In genomic region chr2:118790221-118790550, GRCm38 (mm10) we compare ENCODE assay signal across 9 mouse cellular contexts. TPM values are rescaled to one million over a fixed set of nuclear protein-coding genes. Genes with fewer than 3 reads are reported as not detected.
DNase-seq lines count a peak whose midpoint lies in the region; ATAC-seq lines count a peak whose summit lies in the region.
"Had no signal": no experiment of that assay in that cellular context is flagged by ENCODE, and none has a peak within 500 bp of the region (broad histone marks: within the 10 kb centered on the region; RNA-seq: fewer than 3 reads in every experiment).

No protein-coding gene starts in this region.

- peaks cover 3% of the 10 kb centered on the region for H3K27me3 ChIP-seq in erythroblast, embryonic 14.5 days (ENCODE audit: control insufficient read depth)
- H3K27me3 ChIP-seq in neural tube, embryonic 11.5 days (ENCODE audit: control insufficient read depth, insufficient read depth, low read length), result no peaks in the 10 kb centered on the region
- H3K27me3 ChIP-seq in liver, embryonic 12.5 days (replicated peaks), result peaks cover 25% of the 10 kb centered on the region

- no peak for ATAC-seq in erythroblast, adult 5-6 weeks (replicated peaks; ENCODE audit: low FRiP score, poor library complexity, severe bottlenecking)
- ATAC-seq in neural tube, embryonic 11.5 days (ENCODE audit: insufficient read depth, low FRiP score, low TSS enrichment), result peak; percentile 45; the same call in 1 of the 2 replicates
- 0 out of 2 replicates have a peak, but pooled peaks have one; percentile 4 for ATAC-seq in liver, embryonic 12.5 days

- H3K4me2 ChIP-seq in neural tube, embryonic 11.5 days (ENCODE audit: low read depth), result peak overlapping the region; percentile 3; the same call in 1 of the 2 replicates
- peak overlapping the region; percentile 55 for H3K4me2 ChIP-seq in liver, embryonic 12.5 days

- DNase-seq in neural tube, embryonic 11.5 days (ENCODE audit: low spot score), result no peak
- DNase-seq in neural tube, embryonic 10.5 days (ENCODE audit: extremely low spot score, low spot score), result no peak
- no peak for DNase-seq in urinary bladder, adult 2 months (ENCODE audit: low spot score)
- DNase-seq in spleen, postnatal 10 days (ENCODE audit: low spot score in 2 of 2), result no peak
- DNase-seq in urinary bladder, adult 18-20 months (ENCODE audit: low spot score in 2 of 2), result no peak

- H3K4me1 ChIP-seq in erythroblast, embryonic 14.5 days (ENCODE audit: control insufficient read depth), result peaks cover 47% of the 10 kb centered on the region
- H3K4me1 ChIP-seq in neural tube, embryonic 11.5 days (ENCODE audit: control insufficient read depth, insufficient read depth, low read length), result no peaks in the 10 kb centered on the region
- H3K4me1 ChIP-seq in liver, embryonic 12.5 days, result peaks cover 56% of the 10 kb centered on the region

- H3K9me3 ChIP-seq in erythroblast, embryonic 14.5 days (ENCODE audit: control insufficient read depth, low read length), result no peaks in the 10 kb centered on the region
- H3K9me3 ChIP-seq in neural tube, embryonic 11.5 days (ENCODE audit: control insufficient read depth, low read length), result no peaks in the 10 kb centered on the region
- no peaks in the 10 kb centered on the region for H3K9me3 ChIP-seq in liver, embryonic 12.5 days (replicated peaks)

- WGBS in neural tube, embryonic 11.5 days, result 60% methylated on average over 12 of the region's 12 CpGs
- WGBS in liver, embryonic 12.5 days (ENCODE audit: insufficient replicate concordance), result 65% methylated on average over 12 of the region's 12 CpGs

- no peak overlapping the region for H3K27ac ChIP-seq in neural tube, embryonic 11.5 days (ENCODE audit: low read depth, low read length)
- no peak overlapping the region for H3K27ac ChIP-seq in liver, embryonic 12.5 days

- no peaks in the 10 kb centered on the region for H3K36me3 ChIP-seq in erythroblast, embryonic 14.5 days (ENCODE audit: control insufficient read depth)
- H3K36me3 ChIP-seq in neural tube, embryonic 11.5 days (ENCODE audit: control insufficient read depth, insufficient read depth, low read length), result no peaks in the 10 kb centered on the region
- no peaks in the 10 kb centered on the region for H3K36me3 ChIP-seq in liver, embryonic 12.5 days

- no peak overlapping the region for H3K9ac ChIP-seq in neural tube, embryonic 11.5 days (ENCODE audit: low read length)
- peak overlapping the region; percentile 40; the same call in 1 of the 2 replicates for H3K9ac ChIP-seq in liver, embryonic 12.5 days

- peak overlapping the region; percentile 37 for H3K4me3 ChIP-seq in erythroblast, embryonic 14.5 days (replicated peaks)
- H3K4me3 ChIP-seq in neural tube, embryonic 11.5 days (ENCODE audit: low read depth, low read length), result no peak overlapping the region
- peak overlapping the region; percentile 28 for H3K4me3 ChIP-seq in liver, embryonic 12.5 days

RNA-seq across cellular contexts. Expression of gene Disp2, which starts 10.7 kb away (rescaled TPM):
- 0.02 TPM in 1 of 2 replicates, not detected in the other for polyA plus RNA-seq in erythroblast, embryonic 14.5 days (2012)
- not detected in 2 replicates for total RNA-seq in erythroblast, adult 5-6 weeks (2015; ENCODE audit: low replicate concordance)
- total RNA-seq in erythroblast, adult 5-6 weeks (2017; ENCODE audit: low replicate concordance), result 0.14 TPM in 1 of 2 replicates, not detected in the other
- polyA plus RNA-seq in neural tube, embryonic 11.5 days (2014; fragmentation: Nextera tagmentation; extraction: Ambion mirVana), result 10.9 and 12.6 TPM in 2 replicates
- 0.35 and 0.37 TPM in 2 replicates for polyA plus RNA-seq in liver, embryonic 12.5 days (2016; fragmentation: Nextera tagmentation; extraction: Ambion mirVana)
- 0.78 and 0.93 TPM in 2 replicates for polyA plus RNA-seq in urinary bladder, adult 2 months (2012; rRNA removed)

RNA-seq across cellular contexts. Expression of gene Phgr1, which starts 17.6 kb away (rescaled TPM):
- not detected in 2 replicates for polyA plus RNA-seq in erythroblast, embryonic 14.5 days (2012)
- not detected in 2 replicates for total RNA-seq in erythroblast, adult 5-6 weeks (2015; ENCODE audit: low replicate concordance)
- total RNA-seq in erythroblast, adult 5-6 weeks (2017; ENCODE audit: low replicate concordance), result not detected in 2 replicates
- polyA plus RNA-seq in neural tube, embryonic 11.5 days (2014; fragmentation: Nextera tagmentation; extraction: Ambion mirVana), result not detected in 2 replicates
- polyA plus RNA-seq in liver, embryonic 12.5 days (2016; fragmentation: Nextera tagmentation; extraction: Ambion mirVana), result not detected in 2 replicates
- polyA plus RNA-seq in urinary bladder, adult 2 months (2012; rRNA removed), result 0.16 TPM in 1 of 2 replicates, not detected in the other
- total RNA-seq: left cerebral cortex, adult 8-10 months had no signal

RNA-seq across cellular contexts. Expression of gene Knstrn, which starts 23.6 kb away (rescaled TPM):
- polyA plus RNA-seq in erythroblast, embryonic 14.5 days (2012), result 26.7 and 32.4 TPM in 2 replicates
- 16.5 and 19.8 TPM in 2 replicates for total RNA-seq in erythroblast, adult 5-6 weeks (2015; ENCODE audit: low replicate concordance)
- 51.9 and 67.3 TPM in 2 replicates for total RNA-seq in erythroblast, adult 5-6 weeks (2017; ENCODE audit: low replicate concordance)
- 146 TPM in 2 replicates for polyA plus RNA-seq in neural tube, embryonic 11.5 days (2014; fragmentation: Nextera tagmentation; extraction: Ambion mirVana)
- polyA plus RNA-seq in liver, embryonic 12.5 days (2016; fragmentation: Nextera tagmentation; extraction: Ambion mirVana), result 92.8 and 95.2 TPM in 2 replicates
- polyA plus RNA-seq in urinary bladder, adult 2 months (2012; rRNA removed), result 5.0 and 5.5 TPM in 2 replicates

RNA-seq across cellular contexts. Expression of gene Ccdc9b, which starts 27.7 kb away (rescaled TPM):
- not detected in 2 replicates for polyA plus RNA-seq in erythroblast, embryonic 14.5 days (2012)
- total RNA-seq in erythroblast, adult 5-6 weeks (2015; ENCODE audit: low replicate concordance), result not detected in 2 replicates
- 0.17 TPM in 1 of 2 replicates, not detected in the other for total RNA-seq in erythroblast, adult 5-6 weeks (2017; ENCODE audit: low replicate concordance)
- polyA plus RNA-seq in neural tube, embryonic 11.5 days (2014; fragmentation: Nextera tagmentation; extraction: Ambion mirVana), result 0.90 and 0.96 TPM in 2 replicates
- 0.36 and 0.39 TPM in 2 replicates for polyA plus RNA-seq in liver, embryonic 12.5 days (2016; fragmentation: Nextera tagmentation; extraction: Ambion mirVana)
- 19.3 and 23.1 TPM in 2 replicates for polyA plus RNA-seq in urinary bladder, adult 2 months (2012; rRNA removed)

RNA-seq across cellular contexts. Expression of gene Inafm2, which starts 44.6 kb away (rescaled TPM):
- polyA plus RNA-seq in erythroblast, embryonic 14.5 days (2012), result 2.5 and 3.0 TPM in 2 replicates
- 6.5 and 10.4 TPM in 2 replicates for total RNA-seq in erythroblast, adult 5-6 weeks (2015; ENCODE audit: low replicate concordance)
- total RNA-seq in erythroblast, adult 5-6 weeks (2017; ENCODE audit: low replicate concordance), result 3.5 and 4.6 TPM in 2 replicates
- polyA plus RNA-seq in neural tube, embryonic 11.5 days (2014; fragmentation: Nextera tagmentation; extraction: Ambion mirVana), result 28.5 and 29.2 TPM in 2 replicates
- 23.1 TPM in 2 replicates for polyA plus RNA-seq in liver, embryonic 12.5 days (2016; fragmentation: Nextera tagmentation; extraction: Ambion mirVana)
- polyA plus RNA-seq in urinary bladder, adult 2 months (2012; rRNA removed), result 35.9 and 38.5 TPM in 2 replicates
